Mouse (Mus musculus): ENCODE data around the gene Sncb. TPM values are rescaled to one million over a fixed set of nuclear protein-coding genes. Genes with fewer than 3 reads are reported as not detected.

The Sncb gene
- total RNA-seq (2021): not detected
- long read RNA-seq, experiment 1: 0 reads
- long read RNA-seq, experiment 2: 0 reads

- peak in 1 of 2 experiments; percentile 18 for DNase-seq
- intact Hi-C loops (cut with DNase I): no loop called here
Measured at GRCm38 (mm10) chr13:54766192-54766768, at the start of gene Sncb. Gene Sncb (minus strand): TSS chr13:54766595.

- intact Hi-C loops (cut with DNase I): no loop called here
- DNase-seq: no peak
Measured at GRCm38 (mm10) chr13:54813381-54813780, 47.0 kb upstream of the Sncb start.

- intact Hi-C loops (cut with DNase I): no loop called here
Measured at GRCm38 (mm10) chr13:54811476-54811875, 45.1 kb upstream of the Sncb start.

DNA sequence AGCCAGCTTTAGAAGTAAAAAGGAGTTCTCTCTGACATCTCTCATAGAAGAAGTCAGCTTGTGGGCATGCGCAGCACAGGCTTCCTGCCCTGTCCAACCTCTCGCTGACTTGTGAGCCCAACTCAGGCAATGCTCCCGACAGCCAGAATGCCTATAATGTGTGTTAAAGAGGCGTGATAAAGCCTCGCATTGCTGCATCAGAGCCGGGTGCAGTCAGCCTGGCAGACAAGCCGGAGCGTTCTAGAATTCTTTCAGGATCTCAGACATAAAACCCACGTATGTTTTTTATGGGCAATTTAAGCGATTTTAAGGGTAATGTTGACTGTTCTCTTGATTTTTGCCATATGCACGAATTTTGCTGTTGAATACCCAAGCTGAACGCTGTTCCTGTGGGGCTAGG, 41.7 kb upstream of the Sncb start:
- no peak for DNase-seq
- intact Hi-C loops (cut with DNase I): no loop called here

More at GRCm38 (mm10) chr13:54811476-54811875, 45.1 kb upstream of the Sncb start:
- no peak for DNase-seq

DNA sequence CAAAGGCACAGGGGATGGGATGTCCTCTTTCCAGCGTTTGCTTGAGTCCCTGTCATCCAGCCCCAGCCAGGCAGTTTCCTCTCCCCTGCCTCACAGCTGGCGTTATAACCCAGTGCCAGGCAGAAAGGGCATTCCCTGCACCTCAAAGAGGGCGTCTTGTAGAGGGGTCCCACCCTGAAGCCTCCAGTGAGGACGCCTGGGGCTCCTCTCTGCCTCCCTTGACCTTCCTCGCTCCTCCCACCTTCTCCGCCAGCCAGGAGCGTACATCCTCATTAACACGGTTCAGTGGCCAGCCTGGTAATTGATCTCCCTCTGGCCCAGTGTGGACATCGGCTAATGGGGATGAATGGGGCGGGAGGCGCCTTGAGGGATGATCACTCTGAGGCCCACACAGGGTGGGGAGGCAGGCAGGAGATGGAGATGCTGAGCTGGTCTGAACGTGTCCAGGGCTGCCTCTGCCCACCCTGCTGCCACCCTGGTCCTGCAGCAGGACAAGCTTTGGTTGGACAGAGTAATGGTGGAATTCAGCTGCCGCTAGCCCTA, 40.1 kb upstream of the Sncb start:
- no peak for DNase-seq
- intact Hi-C loops (cut with DNase I): no loop called here

DNA sequence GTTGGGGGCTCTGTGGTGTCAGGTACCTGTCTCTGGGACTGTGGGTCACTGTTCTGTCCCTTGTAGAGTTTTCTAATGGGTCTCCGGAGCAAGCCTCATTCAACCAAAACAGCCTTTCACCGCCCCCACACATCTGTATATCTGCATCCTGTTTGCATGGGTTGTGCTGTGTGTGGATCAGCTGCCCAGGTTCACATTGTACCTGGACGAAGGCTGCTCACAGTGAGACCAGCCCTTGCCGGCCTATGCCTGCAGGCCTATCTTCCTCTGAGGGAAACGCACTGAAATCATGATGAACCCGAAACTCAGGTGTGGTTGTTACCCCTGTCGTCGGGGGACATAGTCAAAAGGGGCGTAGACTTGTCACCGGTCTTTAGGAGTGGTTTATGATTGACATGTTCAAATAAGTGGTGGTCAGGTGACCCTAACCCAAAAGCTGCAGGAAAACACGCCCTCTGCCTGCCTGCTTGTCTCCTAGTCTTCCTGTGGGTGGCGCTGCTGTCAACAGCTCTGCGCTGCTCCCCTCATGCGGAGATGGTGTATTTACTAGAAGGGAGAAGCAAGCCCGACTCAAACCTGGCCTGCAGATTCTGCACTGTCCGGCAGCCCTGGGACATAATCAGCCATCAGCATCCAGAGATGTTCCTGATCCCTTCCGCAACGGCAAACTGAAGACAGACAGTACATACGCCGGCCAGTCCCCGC, 38.9 kb upstream of the Sncb start:
- DNase-seq: no peak

GRCm38 (mm10) chr13:54803010-54803409, 36.6 kb upstream of the Sncb start:
- no peak for DNase-seq
- intact Hi-C loops (cut with DNase I): no loop called here

More for the DNA sequence above, 38.9 kb upstream of the Sncb start:
- intact Hi-C loops (cut with DNase I): no loop called here

DNA sequence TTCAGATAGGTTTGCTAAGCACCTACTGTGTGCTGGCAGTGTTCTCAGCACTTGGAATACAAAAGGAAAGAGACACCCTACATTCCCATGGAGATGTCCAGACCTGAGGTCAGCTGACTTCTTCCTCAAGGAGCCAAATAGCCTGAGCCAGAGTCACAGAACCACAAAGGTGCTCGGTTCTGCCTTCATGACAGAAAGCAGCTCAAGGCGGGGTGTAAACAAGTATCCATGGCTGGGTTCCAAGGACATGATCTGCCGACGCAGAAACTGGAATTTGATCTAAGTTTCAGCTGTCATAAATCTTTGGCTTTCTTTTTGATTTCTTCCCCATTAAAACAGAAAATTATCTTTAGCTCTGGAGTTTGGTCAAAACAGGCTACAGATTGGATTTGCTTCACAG, 33.8 kb upstream of the Sncb start:
- no peak for DNase-seq
- intact Hi-C loops (cut with DNase I): no loop called here

- intact Hi-C loops (cut with DNase I): loop anchor here (5.0 kb wide), 3 partner anchors 158 to 378 kb away; no protein-coding TSS in a partner anchor
Measured at GRCm38 (mm10) chr13:54799701-54800100, 33.3 kb upstream of the Sncb start.

GRCm38 (mm10) chr13:54798740-54799139, 32.3 kb upstream of the Sncb start:
- intact Hi-C loops (cut with DNase I): loop anchor here (5.0 kb wide), 3 partner anchors 159 to 379 kb away; no protein-coding TSS in a partner anchor
- no peak for DNase-seq

More at GRCm38 (mm10) chr13:54799701-54800100, 33.3 kb upstream of the Sncb start:
- DNase-seq: peak; percentile 52 to 65

GRCm38 (mm10) chr13:54797861-54798643, 31.7 kb upstream of the Sncb start:
- no peak for DNase-seq
- intact Hi-C loops (cut with DNase I): loop anchor here (5.0 kb wide), 3 partner anchors 159 to 379 kb away; no protein-coding TSS in a partner anchor

- DNase-seq: no peak
Measured at GRCm38 (mm10) chr13:54797356-54797755, 31.0 kb upstream of the Sncb start.

GRCm38 (mm10) chr13:54794843-54795242, 28.4 kb upstream of the Sncb start:
- intact Hi-C loops (cut with DNase I): loop anchor here (5.0 kb wide), 3 partner anchors 162 to 382 kb away; no protein-coding TSS in a partner anchor
- no peak for DNase-seq

More at GRCm38 (mm10) chr13:54797356-54797755, 31.0 kb upstream of the Sncb start:
- intact Hi-C loops (cut with DNase I): loop anchor here (5.0 kb wide), 3 partner anchors 160 to 380 kb away; no protein-coding TSS in a partner anchor

DNA sequence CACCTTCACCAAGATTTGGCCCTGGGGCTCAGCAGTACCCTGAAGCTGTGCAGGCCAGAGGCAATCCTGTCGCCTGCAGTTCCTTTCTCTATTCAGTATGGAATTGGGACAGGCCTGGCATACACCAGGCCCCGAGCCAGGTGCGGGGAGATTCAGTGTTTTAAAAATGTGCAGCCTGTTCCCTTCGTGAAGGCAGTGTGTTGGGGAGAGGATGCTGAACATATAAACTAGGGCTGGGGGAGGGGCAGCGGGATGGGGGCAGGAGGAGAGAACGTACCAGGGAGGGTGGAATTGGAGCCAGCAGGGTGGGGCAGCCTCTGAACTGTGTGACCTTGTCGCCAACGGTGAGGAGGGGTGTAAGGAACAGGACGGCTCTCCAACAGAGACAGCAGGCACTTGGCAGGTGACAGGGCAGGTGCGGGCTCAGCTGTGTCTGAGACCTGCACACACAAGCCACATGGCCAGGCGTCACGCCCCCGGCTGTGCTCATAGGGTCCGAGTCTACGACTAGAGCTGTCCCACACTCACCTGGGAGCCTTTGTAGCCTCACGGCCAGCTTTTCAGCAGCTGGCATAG, 27.7 kb upstream of the Sncb start:
- DNase-seq: no peak
- intact Hi-C loops (cut with DNase I): no loop called here

DNA sequence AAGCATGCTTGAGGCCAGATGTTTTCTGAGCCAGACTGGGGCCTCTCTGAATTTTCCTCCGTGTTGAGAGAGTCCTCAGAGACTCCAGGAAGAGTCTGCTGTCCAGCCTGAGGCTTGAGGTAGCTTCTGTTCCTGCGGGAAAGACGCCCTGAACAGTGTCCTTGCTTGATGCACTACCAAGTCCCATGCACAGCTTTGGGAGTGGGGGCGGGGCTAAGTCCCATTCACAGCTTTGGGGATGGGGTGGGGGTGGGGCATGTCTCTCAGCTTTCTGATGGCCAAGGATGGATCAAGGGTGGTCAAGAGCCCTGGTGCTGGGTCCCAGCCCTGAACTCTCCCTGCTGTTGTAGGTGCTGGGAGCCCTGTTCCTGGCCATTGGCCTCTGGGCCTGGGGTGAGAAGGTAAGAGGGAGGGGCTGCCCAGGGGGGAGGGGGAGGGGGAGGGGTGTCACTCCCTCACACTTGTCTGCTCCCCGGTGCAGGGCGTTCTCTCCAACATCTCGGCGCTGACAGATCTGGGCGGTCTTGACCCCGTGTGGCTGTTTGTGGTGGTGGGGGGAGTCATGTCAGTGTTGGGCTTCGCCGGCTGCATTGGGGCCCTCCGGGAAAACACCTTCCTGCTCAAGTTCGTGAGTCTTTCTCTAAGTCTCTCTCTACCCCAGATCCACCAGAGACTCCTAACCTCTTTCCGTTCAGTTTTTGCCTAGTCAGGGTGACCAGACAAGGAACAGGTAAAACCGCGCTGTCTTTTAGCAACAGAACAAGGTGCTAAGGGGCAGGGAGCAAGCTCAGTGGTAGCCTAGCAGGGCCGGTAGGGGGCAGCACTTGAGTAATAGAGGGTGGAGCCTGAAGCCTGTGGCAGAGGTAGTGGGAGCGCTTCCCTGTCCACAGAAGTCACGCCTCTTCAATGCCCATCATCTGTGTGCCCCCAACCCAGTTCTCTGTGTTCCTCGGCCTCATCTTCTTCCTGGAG, 26.1 kb upstream of the Sncb start:
- intact Hi-C loops (cut with DNase I): no loop called here
- no peak for DNase-seq

GRCm38 (mm10) chr13:54789561-54790397, 23.4 kb upstream of the Sncb start:
- intact Hi-C loops (cut with DNase I): no loop called here

DNA sequence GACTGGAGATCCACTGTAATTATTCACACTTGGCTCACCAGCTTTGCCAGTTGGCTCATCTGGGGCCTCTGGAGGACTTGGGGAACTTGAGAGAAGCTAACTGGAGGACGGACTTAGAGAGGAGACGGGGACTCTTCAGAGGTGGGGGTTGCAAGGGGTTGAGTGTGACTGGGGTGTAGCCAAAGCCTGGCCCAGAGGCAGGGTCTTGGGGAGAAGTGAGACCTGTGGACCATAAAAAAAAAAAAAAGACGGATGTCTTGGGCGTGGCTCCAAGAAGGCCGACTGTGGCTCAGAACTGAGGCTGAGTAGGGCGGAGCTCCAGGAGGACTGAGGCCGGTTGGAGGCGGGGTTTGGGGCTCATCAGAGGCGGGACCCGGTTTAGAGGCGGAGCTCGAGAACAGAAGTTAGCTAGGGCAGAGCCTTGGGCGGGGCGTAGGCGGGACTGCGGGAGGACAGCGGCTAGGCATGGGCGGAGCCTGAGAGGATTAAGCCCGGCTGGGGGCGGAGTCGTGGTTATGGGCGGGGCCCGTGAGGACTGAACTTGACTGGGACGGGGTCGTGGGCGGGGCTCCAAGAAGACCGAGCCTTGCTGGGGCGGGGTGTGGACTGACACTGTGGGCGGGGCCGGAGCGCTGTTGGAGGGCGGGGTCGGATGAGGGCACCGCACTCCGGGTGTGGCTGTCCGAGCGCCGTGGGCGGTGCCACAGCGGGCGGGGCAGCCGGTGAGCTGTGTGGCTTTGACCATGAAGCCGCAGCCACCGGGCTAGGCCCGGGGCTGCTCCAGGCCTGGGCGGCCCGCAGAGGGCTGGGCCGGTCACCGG, 22.6 kb upstream of the Sncb start, which contains the start of gene Tspan17:
Gene Tspan17 (plus strand): TSS at position 638 of the 821 bp plus-strand sequence.
- intact Hi-C loops (cut with DNase I): no loop called here
- DNase-seq: peak; percentile 97 to 98

More at GRCm38 (mm10) chr13:54789561-54790397, 23.4 kb upstream of the Sncb start:
- DNase-seq: peak in 1 of 2 experiments; percentile 43

Measured in gastrocnemius, postnatal 36 days (tissue).